Mouse (Mus musculus): ENCODE data around the gene Frrs1.

- TF ChIP-seq CTCF (IDR thresholded peaks at IDR 0.05; ENCODE audit: low read depth, low read length) (no peak), POLR2A (IDR thresholded peaks at IDR 0.05; ENCODE audit: borderline replicate concordance, low read depth, low read length) (no peak)
Observed at GRCm38 (mm10) chr3:116858941-116859685, at the start of gene Frrs1.
